Mouse (Mus musculus): ENCODE results near the gene 3110001I22Rik.

GRCm38 (mm10) chr16:13672386-13672898, 713 bp downstream of the 3110001I22Rik start:
- TF ChIP-seq CTCF (IDR thresholded peaks at IDR 0.05; ENCODE audit: borderline replicate concordance, insufficient read depth, low read length) (no peak), POLR2A (IDR thresholded peaks at IDR 0.05; ENCODE audit: low read depth, low read length) (peak; percentile 65)
